Mouse (Mus musculus): ENCODE data around the gene Eri2. TPM values are rescaled to one million over a fixed set of nuclear protein-coding genes. Genes with fewer than 3 reads are reported as not detected.
A peak's percentile ranks its signal among the peaks of the same experiment; 100 is the strongest.

Gene Eri2
- 1.7 TPM for polyA plus RNA-seq (2012; fragmentation: generic; extraction: Trizol)

DNA sequence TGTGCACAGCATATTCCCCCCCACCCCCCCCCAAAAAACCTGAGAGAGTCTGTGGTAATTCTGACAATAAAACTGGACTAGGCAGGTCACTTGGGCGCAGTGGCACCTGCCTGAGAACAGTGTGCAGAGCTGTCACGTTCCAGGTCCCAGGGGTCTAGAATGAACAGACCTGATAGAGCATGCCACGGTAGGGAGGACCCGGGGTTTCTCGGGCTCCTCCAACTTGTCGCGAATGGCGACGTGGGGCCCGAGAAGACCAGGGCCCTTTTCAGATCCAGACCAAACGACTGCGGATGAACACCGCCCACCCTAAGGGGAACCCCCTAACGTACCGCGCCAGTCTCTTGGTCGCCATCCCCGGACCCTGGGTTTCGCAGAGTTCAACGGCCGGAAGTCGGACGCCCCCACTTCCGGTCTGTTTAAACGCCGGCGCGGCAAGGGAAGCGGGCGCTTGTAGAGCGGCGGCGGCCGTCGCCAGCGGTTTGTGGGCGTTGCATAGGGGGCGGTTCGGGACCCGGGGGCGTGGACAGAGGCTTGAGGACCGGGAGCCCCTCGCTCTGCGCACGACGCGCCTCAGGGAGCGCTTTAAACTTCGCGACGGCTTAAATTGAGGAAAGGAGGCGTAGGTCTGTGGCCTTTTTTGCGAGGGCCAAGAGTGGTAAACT is at the start of gene Eri2, which contains the start of gene Rexo5:
Eri2 (minus strand) TSS at position 473 of the 665 bp plus-strand sequence.
Rexo5 (plus strand) TSS at position 421 of the 665 bp plus-strand sequence.
- Histone ChIP-seq H3K4me3 (peak within 1 kb of the TSS; percentile 96), H3K27me3 (ENCODE audit: control insufficient read depth, insufficient read depth, insufficient read length) (no peaks in the 10 kb centered on the region), H3K4me2 (ENCODE audit: low read depth) (peak within 1 kb of the TSS; percentile 78), H3K79me2 (ENCODE audit: control insufficient read depth, insufficient read depth) (peaks cover 8% of the 10 kb centered on the region), H3ac (ENCODE audit: control insufficient read depth, insufficient read length) (peak within 1 kb of the TSS; percentile 77), H3K36me3 (ENCODE audit: control insufficient read depth, insufficient read depth) (peaks cover 10% of the 10 kb centered on the region)
- peak; percentile 57 for TF ChIP-seq POLR2A (IDR thresholded peaks at IDR 0.05; ENCODE audit: insufficient read length, low read depth)
- TF ChIP-seq REST (IDR thresholded peaks at IDR 0.05; ENCODE audit: insufficient read depth, insufficient read length), result no peak
- peak; percentile 94 for TF ChIP-seq E2F4 (IDR thresholded peaks at IDR 0.05; ENCODE audit: insufficient read depth)
- TF ChIP-seq TCF3 (IDR thresholded peaks at IDR 0.05; ENCODE audit: insufficient read length, low read depth), result no peak

DNA sequence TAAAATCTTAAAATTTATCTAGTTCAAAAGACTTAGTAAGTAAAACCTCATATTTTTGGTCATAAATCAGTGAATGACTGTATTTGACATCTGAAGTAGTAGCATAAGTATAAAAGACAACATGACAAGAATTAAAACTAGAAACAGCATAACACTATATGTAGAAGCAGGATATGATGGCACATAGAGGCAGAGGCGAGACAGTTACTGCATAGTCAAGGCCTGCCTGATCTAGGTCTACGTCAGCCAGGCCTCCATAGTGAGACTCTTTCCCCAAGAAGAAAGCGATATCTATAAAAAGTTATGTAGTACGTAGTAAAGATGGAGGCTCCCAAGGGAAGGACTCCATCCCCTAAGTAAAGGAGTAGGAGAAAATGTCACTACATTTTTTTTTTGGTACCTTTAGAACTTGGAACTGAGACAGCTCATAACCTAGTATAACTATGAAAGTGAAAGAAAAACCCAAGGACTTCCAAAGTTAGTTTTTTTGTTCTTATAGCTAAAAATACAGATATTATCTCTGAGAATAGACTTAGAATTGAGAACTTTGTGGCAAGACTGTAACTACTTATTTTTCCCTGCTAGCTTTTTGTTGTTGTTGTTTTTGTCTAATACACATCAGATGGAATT is 48.1 kb upstream of the Eri2 start:
- TF ChIP-seq TCF12 (IDR thresholded peaks at IDR 0.05; ENCODE audit: insufficient read depth, poor library complexity, severe bottlenecking) (no peak), REST (IDR thresholded peaks at IDR 0.05; ENCODE audit: insufficient read depth, insufficient read length) (no peak), MYOD1 (IDR thresholded peaks at IDR 0.05; ENCODE audit: control insufficient read depth in 1 of 3, insufficient read length in 2 of 3, low read depth in 2 of 3) (no peak), E2F4 (IDR thresholded peaks at IDR 0.05; ENCODE audit: insufficient read depth) (no peak), POLR2A (IDR thresholded peaks at IDR 0.05; ENCODE audit: insufficient read length, low read depth) (no peak), CEBPB (IDR thresholded peaks at IDR 0.05; ENCODE audit: insufficient read depth, poor library complexity, severe bottlenecking) (no peak), USF1 (IDR thresholded peaks at IDR 0.05; ENCODE audit: low read depth) (no peak), SRF (IDR thresholded peaks at IDR 0.05; ENCODE audit: control insufficient read depth, insufficient read length, low read depth) (no peak), MYOG (IDR thresholded peaks at IDR 0.05; ENCODE audit: control insufficient read depth in 1 of 3, insufficient read depth in 1 of 3, insufficient read length in 2 of 3, low read depth in 2 of 3) (no peak), MAX (IDR thresholded peaks at IDR 0.05; ENCODE audit: low read depth) (no peak), TCF3 (IDR thresholded peaks at IDR 0.05; ENCODE audit: insufficient read length, low read depth) (no peak), POLR2AphosphoS2 (IDR thresholded peaks at IDR 0.05; ENCODE audit: insufficient read length, low read depth) (no peak)

DNA sequence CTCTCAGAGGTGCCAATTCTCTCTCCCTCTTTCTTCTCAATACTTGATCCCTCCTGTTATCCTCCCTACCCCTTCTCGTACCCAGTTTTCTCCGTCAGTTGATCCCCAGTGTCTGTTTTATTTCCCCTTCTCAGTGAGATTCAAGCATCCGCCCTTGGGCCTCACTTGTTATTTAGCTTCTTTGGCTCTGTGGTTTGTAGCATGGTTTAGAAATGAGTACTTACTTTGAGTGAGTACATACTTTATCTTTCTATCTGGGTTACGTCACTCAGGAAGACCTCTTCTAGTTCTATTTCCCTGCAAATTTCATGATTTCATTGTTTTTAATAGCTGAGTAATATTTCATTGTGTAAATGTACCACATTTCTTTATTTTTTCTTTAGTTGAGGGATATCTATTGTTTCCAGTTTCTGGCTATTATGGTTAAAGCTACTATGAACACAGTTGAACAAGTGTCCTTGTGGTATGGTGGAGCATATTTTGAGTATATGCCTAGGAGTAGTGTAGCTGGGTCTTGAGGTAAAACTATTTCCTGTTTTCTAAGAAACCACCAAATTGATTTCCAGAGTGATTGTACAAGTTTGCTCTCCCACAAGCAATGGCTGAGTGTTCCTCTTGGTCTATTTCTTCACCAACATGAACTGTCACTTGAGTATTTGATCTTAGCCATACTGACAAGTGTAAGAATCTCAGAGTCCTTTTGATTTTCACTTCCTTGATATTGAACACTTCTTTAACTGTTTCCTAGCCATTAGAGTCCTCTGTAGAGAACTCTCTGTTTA is 42.3 kb upstream of the Eri2 start:
- Histone ChIP-seq H3K36me3 (ENCODE audit: control insufficient read depth, insufficient read depth) (peaks cover 3% of the 10 kb centered on the region), H3ac (ENCODE audit: control insufficient read depth, insufficient read length) (no peak overlapping the region), H3K27me3 (ENCODE audit: control insufficient read depth, insufficient read depth, insufficient read length) (no peaks in the 10 kb centered on the region), H3K4me3 (no peak overlapping the region), H3K79me2 (ENCODE audit: control insufficient read depth, insufficient read depth) (no peaks in the 10 kb centered on the region), H3K4me2 (ENCODE audit: low read depth) (no peak overlapping the region)
- TF ChIP-seq TCF3 (IDR thresholded peaks at IDR 0.05; ENCODE audit: insufficient read length, low read depth), result no peak
- TF ChIP-seq MYOG (IDR thresholded peaks at IDR 0.05; ENCODE audit: control insufficient read depth in 1 of 3, insufficient read depth in 1 of 3, insufficient read length in 2 of 3, low read depth in 2 of 3), result no peak
- no peak for TF ChIP-seq E2F4 (IDR thresholded peaks at IDR 0.05; ENCODE audit: insufficient read depth)
- TF ChIP-seq MYOD1 (IDR thresholded peaks at IDR 0.05; ENCODE audit: control insufficient read depth in 1 of 3, insufficient read length in 2 of 3, low read depth in 2 of 3), result no peak

More for the DNA sequence above, 48.1 kb upstream of the Eri2 start:
- Histone ChIP-seq H3K4me2 (ENCODE audit: low read depth) (no peak overlapping the region), H3ac (ENCODE audit: control insufficient read depth, insufficient read length) (no peak overlapping the region), H3K4me3 (no peak overlapping the region), H3K79me2 (ENCODE audit: control insufficient read depth, insufficient read depth) (no peaks in the 10 kb centered on the region), H3K36me3 (ENCODE audit: control insufficient read depth, insufficient read depth) (peaks cover 3% of the 10 kb centered on the region), H3K27me3 (ENCODE audit: control insufficient read depth, insufficient read depth, insufficient read length) (no peaks in the 10 kb centered on the region)

DNA sequence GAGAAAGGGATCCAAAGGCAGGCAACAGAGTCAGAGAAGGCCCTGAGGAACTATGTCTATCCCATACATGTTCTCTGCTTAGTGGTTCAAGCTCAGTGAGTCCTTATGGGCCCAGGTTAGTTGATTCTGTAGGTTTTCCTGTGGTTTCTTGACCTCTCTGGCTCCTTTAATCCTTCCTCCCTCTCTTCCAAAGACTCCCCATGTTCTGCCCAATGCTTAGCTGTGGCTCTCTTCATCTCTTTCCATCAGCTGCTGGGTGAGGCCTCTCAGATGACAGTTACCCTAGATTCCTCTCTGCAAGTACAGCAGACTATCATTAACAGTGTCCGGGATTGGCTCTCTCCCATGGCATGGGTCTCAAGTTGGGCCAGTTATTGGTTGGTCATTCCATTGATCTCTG is 41.5 kb upstream of the Eri2 start:
- Histone ChIP-seq H3K79me2 (ENCODE audit: control insufficient read depth, insufficient read depth) (no peaks in the 10 kb centered on the region), H3K4me2 (ENCODE audit: low read depth) (no peak overlapping the region), H3K27me3 (ENCODE audit: control insufficient read depth, insufficient read depth, insufficient read length) (no peaks in the 10 kb centered on the region), H3ac (ENCODE audit: control insufficient read depth, insufficient read length) (no peak overlapping the region), H3K36me3 (ENCODE audit: control insufficient read depth, insufficient read depth) (peaks cover 3% of the 10 kb centered on the region), H3K4me3 (no peak overlapping the region)
- no peak for TF ChIP-seq TCF12 (IDR thresholded peaks at IDR 0.05; ENCODE audit: insufficient read depth, poor library complexity, severe bottlenecking)
- TF ChIP-seq CEBPB (IDR thresholded peaks at IDR 0.05; ENCODE audit: insufficient read depth, poor library complexity, severe bottlenecking), result no peak
- no peak for TF ChIP-seq USF1 (IDR thresholded peaks at IDR 0.05; ENCODE audit: low read depth)
- TF ChIP-seq REST (IDR thresholded peaks at IDR 0.05; ENCODE audit: insufficient read depth, insufficient read length), result no peak
- TF ChIP-seq MAX (IDR thresholded peaks at IDR 0.05; ENCODE audit: low read depth), result no peak
- no peak for TF ChIP-seq E2F4 (IDR thresholded peaks at IDR 0.05; ENCODE audit: insufficient read depth)
- no peak for TF ChIP-seq POLR2AphosphoS2 (IDR thresholded peaks at IDR 0.05; ENCODE audit: insufficient read length, low read depth)
- no peak for TF ChIP-seq SRF (IDR thresholded peaks at IDR 0.05; ENCODE audit: control insufficient read depth, insufficient read length, low read depth)
- no peak for TF ChIP-seq TCF3 (IDR thresholded peaks at IDR 0.05; ENCODE audit: insufficient read length, low read depth)
- no peak for TF ChIP-seq MYOG (IDR thresholded peaks at IDR 0.05; ENCODE audit: control insufficient read depth in 1 of 3, insufficient read depth in 1 of 3, insufficient read length in 2 of 3, low read depth in 2 of 3)

Data from myocyte (in vitro differentiated cells).